Mouse (Mus musculus): ENCODE measurements around the gene Gpr4.

- TF ChIP-seq CTCF (IDR thresholded peaks at IDR 0.05; ENCODE audit: low read depth) (no peak), EP300 (IDR thresholded peaks at IDR 0.05; ENCODE audit: low read depth) (no peak)
Measured at GRCm38 (mm10) chr7:19202065-19202850, 10.1 kb upstream of the Gpr4 start.
